Comparison of ENCODE assay signal across 31 mouse cellular contexts in the genomic region with DNA sequence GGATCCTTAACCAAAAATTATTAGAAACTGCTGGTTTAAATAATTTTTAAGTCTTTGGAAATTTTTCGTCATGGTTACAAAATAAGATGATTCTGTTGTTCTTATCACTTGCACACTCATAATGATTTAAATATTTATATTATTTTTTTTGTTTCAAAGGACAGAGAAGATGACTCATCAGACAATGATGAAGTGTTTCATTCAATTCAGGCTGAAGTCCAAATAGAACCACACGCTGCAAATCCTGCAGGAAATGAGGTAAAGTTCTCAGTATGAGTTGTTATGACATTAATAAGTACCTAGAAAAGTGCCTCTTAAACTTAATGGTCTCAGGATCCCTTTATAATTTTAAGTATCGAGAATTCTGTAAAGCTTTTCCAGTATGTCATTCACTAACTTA.
DNase-seq lines count a peak whose midpoint lies in the region; ATAC-seq and TF ChIP-seq lines count a peak whose summit lies in the region.
"Had no signal": no experiment of that assay in that cellular context is flagged by ENCODE, and none has a peak within 500 bp of the region (broad histone marks: within the 10 kb centered on the region; RNA-seq: fewer than 3 reads in every experiment).

No protein-coding gene starts in this region.

- WGBS in lung, embryonic 14.5 days: 36% methylated on average over 3 of the region's 3 CpGs
- WGBS in lung, postnatal 0 days: 25% methylated on average over 3 of the region's 3 CpGs
- WGBS in forebrain, embryonic 16.5 days: 79% methylated on average over 3 of the region's 3 CpGs

- ATAC-seq in lung, embryonic 14.5 days (ENCODE audit: insufficient read depth): no peak; the same call in 1 of the 2 replicates
- ATAC-seq in lung, postnatal 0 days: no peak; the same call in 1 of the 2 replicates
- ATAC-seq in forebrain, embryonic 16.5 days: no peak
- ATAC-seq: activated CD4-positive, CD25-positive, alpha-beta regulatory T cell, adult 4 months; forebrain, embryonic 15.5 days; hindbrain, postnatal 0 days had no signal

- no peak overlapping the region for H3K4me3 ChIP-seq in lung, embryonic 14.5 days (ENCODE audit: low read depth, low read length)
- no peak overlapping the region for H3K4me3 ChIP-seq in lung, postnatal 0 days (ENCODE audit: low read depth, low read length)
- no peak overlapping the region for H3K4me3 ChIP-seq in forebrain, embryonic 16.5 days (replicated peaks; ENCODE audit: low read length)
- H3K4me3 ChIP-seq: embryonic facial prominence, embryonic 10.5 days; embryonic facial prominence, embryonic 13.5 days; erythroblast, embryonic 14.5 days; forebrain, embryonic 12.5 days; forebrain, embryonic 15.5 days; heart, adult 2 months; heart, embryonic 10.5 days; heart, embryonic 13.5 days had no signal

- H3K4me1 ChIP-seq in lung, embryonic 14.5 days (ENCODE audit: insufficient read depth): no peaks in the 10 kb centered on the region
- no peaks in the 10 kb centered on the region for H3K4me1 ChIP-seq in lung, postnatal 0 days (ENCODE audit: insufficient read depth, low read depth, low read length)
- no peaks in the 10 kb centered on the region for H3K4me1 ChIP-seq in forebrain, embryonic 16.5 days (replicated peaks; ENCODE audit: control insufficient read depth, insufficient read depth, low read length)
- H3K4me1 ChIP-seq: embryonic facial prominence, embryonic 10.5 days; embryonic facial prominence, embryonic 13.5 days; forebrain, embryonic 12.5 days; forebrain, embryonic 15.5 days; heart, embryonic 10.5 days; heart, embryonic 13.5 days had no signal

- peak; percentile 53 for DNase-seq in lung, embryonic 14.5 days
- DNase-seq in lung, adult 18-20 months: no peak
- peak; percentile 76 for DNase-seq in lung, postnatal 0 days (ENCODE audit: low spot score)
- no peak for DNase-seq in lung, postnatal 4 days
- peak; percentile 15 for DNase-seq in NIH3T3 (ENCODE audit: low read depth)
- DNase-seq: adrenal gland, adult 8-10 months; adrenal gland, postnatal 25 days; B cell, adult 2 months; cerebellum, adult 11-12 months; cerebellum, adult 8-10 months; cerebellum, postnatal 10 days; cerebellum, postnatal 36 days; embryo, embryonic 11 days; gastrocnemius, postnatal 10 days; gastrocnemius, postnatal 36 days; heart, adult 2 months; heart, postnatal 14 days; heart, postnatal 4 days had no signal

- TF ChIP-seq CTCF in lung, embryonic 14.5 days (IDR thresholded peaks at IDR 0.05; ENCODE audit: low read depth): no peak
- TF ChIP-seq CTCF in lung, postnatal 0 days (IDR thresholded peaks at IDR 0.05): no peak

- H3K27me3 ChIP-seq in lung, embryonic 14.5 days (ENCODE audit: insufficient read depth, low read length): no peaks in the 10 kb centered on the region
- no peaks in the 10 kb centered on the region for H3K27me3 ChIP-seq in lung, postnatal 0 days (replicated peaks; ENCODE audit: insufficient read depth, low read length)
- H3K27me3 ChIP-seq in forebrain, embryonic 16.5 days (replicated peaks; ENCODE audit: control insufficient read depth, insufficient read depth, low read length): no peaks in the 10 kb centered on the region
- H3K27me3 ChIP-seq: CH12.LX; forebrain, embryonic 15.5 days; heart, embryonic 13.5 days had no signal

- no peak overlapping the region for H3K9ac ChIP-seq in lung, embryonic 14.5 days
- H3K9ac ChIP-seq in lung, postnatal 0 days (replicated peaks; ENCODE audit: low read depth): no peak overlapping the region
- no peak overlapping the region for H3K9ac ChIP-seq in forebrain, embryonic 16.5 days (replicated peaks; ENCODE audit: low read depth, low read length)
- H3K9ac ChIP-seq: embryonic facial prominence, embryonic 13.5 days; forebrain, embryonic 12.5 days; forebrain, embryonic 15.5 days; heart, embryonic 13.5 days; hindbrain, embryonic 14.5 days had no signal

- H3K4me2 ChIP-seq in lung, embryonic 14.5 days: no peak overlapping the region
- H3K4me2 ChIP-seq in lung, postnatal 0 days (replicated peaks; ENCODE audit: low read depth, low read length): no peak overlapping the region
- no peak overlapping the region for H3K4me2 ChIP-seq in forebrain, embryonic 16.5 days (ENCODE audit: low read length)
- H3K4me2 ChIP-seq: embryonic facial prominence, embryonic 13.5 days; forebrain, embryonic 12.5 days; forebrain, embryonic 15.5 days; heart, embryonic 13.5 days; hindbrain, embryonic 14.5 days had no signal

- 0 out of 2 replicates have a peak, but pooled peaks cover 5% of the 10 kb centered on the region for H3K36me3 ChIP-seq in lung, embryonic 14.5 days (ENCODE audit: insufficient read depth)
- no peaks in the 10 kb centered on the region for H3K36me3 ChIP-seq in lung, postnatal 0 days (ENCODE audit: insufficient read depth, low read length)
- H3K36me3 ChIP-seq in forebrain, embryonic 16.5 days (ENCODE audit: control insufficient read depth, insufficient read depth): no peaks in the 10 kb centered on the region
- H3K36me3 ChIP-seq: embryonic facial prominence, embryonic 10.5 days; forebrain, embryonic 12.5 days; forebrain, embryonic 15.5 days; G1E had no signal

- H3K27ac ChIP-seq in lung, embryonic 14.5 days (ENCODE audit: low read depth): no peak overlapping the region
- no peak overlapping the region for H3K27ac ChIP-seq in lung, postnatal 0 days (ENCODE audit: low read length)
- no peak overlapping the region for H3K27ac ChIP-seq in forebrain, embryonic 16.5 days (ENCODE audit: low read length)
- H3K27ac ChIP-seq: embryonic facial prominence, embryonic 10.5 days; embryonic facial prominence, embryonic 13.5 days; forebrain, embryonic 12.5 days; forebrain, embryonic 15.5 days; heart, adult 2 months; heart, embryonic 10.5 days; heart, embryonic 13.5 days; hindbrain, embryonic 14.5 days; hindbrain, postnatal 0 days had no signal

- TF ChIP-seq EP300 in lung, postnatal 0 days (IDR thresholded peaks at IDR 0.05): peak; percentile 46

- H3K9me3 ChIP-seq in lung, embryonic 14.5 days (ENCODE audit: low read depth, low read length): no peaks in the 10 kb centered on the region
- H3K9me3 ChIP-seq in lung, postnatal 0 days (ENCODE audit: low read length): no peaks in the 10 kb centered on the region
- no peaks in the 10 kb centered on the region for H3K9me3 ChIP-seq in forebrain, embryonic 16.5 days (ENCODE audit: control insufficient read depth, low read length)
- H3K9me3 ChIP-seq: embryonic facial prominence, embryonic 10.5 days; embryonic facial prominence, embryonic 13.5 days; forebrain, embryonic 12.5 days; forebrain, embryonic 15.5 days; G1E; heart, embryonic 10.5 days; heart, embryonic 13.5 days had no signal

Comparison
In these comparisons a context has a peak if more than half of its experiments do, and no peak if none do; other contexts are left out.
1. DNase-seq: peak in lung, embryonic 14.5 days (single experiment), lung, postnatal 0 days (single experiment) and NIH3T3 (single experiment); none in lung, adult 18-20 months (0 of 2) and lung, postnatal 4 days (0 of 2).